ENCODE assay signal across 8 mouse cellular contexts in the genomic region with DNA sequence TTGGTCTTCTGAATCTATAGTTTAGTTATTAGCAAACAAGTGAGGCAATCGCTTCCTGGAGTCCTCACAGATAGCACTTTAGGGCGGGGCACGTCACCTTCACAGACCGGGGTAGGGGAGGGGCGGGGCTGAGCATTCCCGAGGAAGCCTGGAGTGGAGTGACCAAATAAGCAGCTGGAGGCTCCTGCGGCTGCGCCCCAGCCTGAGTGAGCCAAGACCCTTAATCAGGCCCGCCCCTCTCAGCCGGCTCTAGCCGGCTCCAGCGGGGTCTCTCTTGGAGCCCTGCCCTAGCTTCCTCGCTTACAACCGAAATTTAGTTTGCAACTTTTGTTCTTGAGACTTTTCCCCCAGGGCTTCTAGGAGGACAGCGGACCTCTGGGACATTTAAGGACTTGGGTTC. TPM values are rescaled to one million over a fixed set of nuclear protein-coding genes. Genes with fewer than 3 reads are reported as not detected.
DNase-seq lines count a peak whose midpoint lies in the region; ATAC-seq lines count a peak whose summit lies in the region.

TSS of gene B3gnt5 (plus strand) at position 135 of the 400 bp plus-strand sequence.

- WGBS in forebrain, embryonic 11.5 days, result under 1% methylated on average over 15 of the region's 15 CpGs
- under 1% methylated on average over 15 of the region's 15 CpGs for WGBS in large intestine, adult 2 months

- intact Hi-C loops in heart, postnatal 36 days (cut with DNase I), result no loop called here

- DNase-seq in 3134 (ENCODE audit: extremely low read depth, insufficient read length, low spot score) (peak; percentile 7), NIH3T3 (ENCODE audit: low read depth) (peak; percentile 34)
- peak; percentile 92 for DNase-seq in forebrain, embryonic 11.5 days (ENCODE audit: low spot score)
- DNase-seq in heart, postnatal 36 days, result peak; percentile 21 to 31
- DNase-seq in large intestine, adult 2 months (ENCODE audit: low read depth, low spot score), result peak; percentile 56
- peak; percentile 71 to 78 for DNase-seq in spleen, postnatal 36 days (ENCODE audit: low spot score in 2 of 2)
- DNase-seq in frontal cortex, adult 2 months (ENCODE audit: extremely low spot score in 1 of 2, low spot score in 1 of 2), result no peak

- ATAC-seq in forebrain, embryonic 11.5 days (replicated peaks; ENCODE audit: low FRiP score), result peak; percentile 97
- peak; percentile 85 for ATAC-seq in megakaryocyte-erythroid progenitor cell, adult 5-6 weeks (replicated peaks; ENCODE audit: low FRiP score, low TSS enrichment, poor library complexity, severe bottlenecking)

- H3K27me3 ChIP-seq in forebrain, embryonic 11.5 days (ENCODE audit: control insufficient read depth, insufficient read depth, low read length), result no peaks in the 10 kb centered on the region

- no peaks in the 10 kb centered on the region; the same call in 1 of the 2 replicates for H3K36me3 ChIP-seq in forebrain, embryonic 11.5 days (ENCODE audit: control insufficient read depth, insufficient read depth, low read length)

- peak within 1 kb of the TSS; percentile 71 for H3K4me2 ChIP-seq in forebrain, embryonic 11.5 days (ENCODE audit: low read depth, low read length, severe bottlenecking)

- peak within 1 kb of the TSS; percentile 78 for H3K27ac ChIP-seq in forebrain, embryonic 11.5 days (ENCODE audit: low read depth, low read length)

- H3K9ac ChIP-seq in forebrain, embryonic 11.5 days (ENCODE audit: low read length), result peak within 1 kb of the TSS; percentile 97

- H3K9me3 ChIP-seq in forebrain, embryonic 11.5 days (ENCODE audit: control insufficient read depth, low read length), result no peaks in the 10 kb centered on the region

- peak within 1 kb of the TSS; percentile 68 for H3K4me3 ChIP-seq in forebrain, embryonic 11.5 days (ENCODE audit: low read depth, low read length)

- H3K4me1 ChIP-seq in forebrain, embryonic 11.5 days (replicated peaks; ENCODE audit: control insufficient read depth, insufficient read depth, low read length), result 0 out of 2 replicates have a peak, but pooled peaks cover 5% of the 10 kb centered on the region

RNA-seq across cellular contexts. Expression of gene B3gnt5, which starts in this region (rescaled TPM):
- polyA plus RNA-seq in forebrain, embryonic 11.5 days (2014; fragmentation: Nextera tagmentation; extraction: Ambion mirVana), result 49.3 and 53.6 TPM in 2 replicates
- under 1 TPM; 0.54 to 0.61 TPM for total RNA-seq in heart, postnatal 36 days (2021)
- 1.6 and 2.0 TPM in 2 replicates for polyA plus RNA-seq in large intestine, adult 2 months (2012; rRNA removed)
- 1.1 and 2.0 TPM in 2 replicates for total RNA-seq in megakaryocyte-erythroid progenitor cell, adult 5-6 weeks (2014; fragmentation: Nextera tagmentation)
- 2.0 and 2.2 TPM in 2 replicates for total RNA-seq in megakaryocyte-erythroid progenitor cell, adult 5-6 weeks (2017)
- 0.44 and 0.94 TPM in 2 replicates for polyA plus RNA-seq in frontal cortex, adult 2 months (2012; rRNA removed)

Comparison
In these comparisons a context has a peak if more than half of its experiments do, and no peak if none do; other contexts are left out.
1. RNA of gene B3gnt5 (polyA plus RNA-seq): 49.3 to 53.6 TPM in forebrain, embryonic 11.5 days; 1.6 to 2.0 TPM in large intestine, adult 2 months and 0.44 to 0.94 TPM in frontal cortex, adult 2 months; every median in the first group is over 10 times any median in the second.
2. Peak in DNase-seq in heart, postnatal 36 days; RNA of the gene not detected or under 1 TPM.
3. DNase-seq: peak in 3134 (single experiment), NIH3T3 (single experiment), forebrain, embryonic 11.5 days (single experiment), large intestine, adult 2 months (single experiment) and spleen, postnatal 36 days (2 of 2); none in frontal cortex, adult 2 months (0 of 2).